Mouse (Mus musculus) stomach, embryonic 14.5 days (tissue): ENCODE measurements around the gene Aif1l. TPM values are rescaled to one million over a fixed set of nuclear protein-coding genes. Genes with fewer than 3 reads are reported as not detected.
A peak's percentile ranks its signal among the peaks of the same experiment; 100 is the strongest.

Source experiments
- ATAC-seq: fragments of 200-750 bp; cut with Nextera tagmentation; 2 replicates; pipeline ENCODE4 v1.8.0; 2017; ENCODE audit warnings: low read depth, moderate TSS enrichment; ENCODE audit not compliant: insufficient number of reproducible peaks, insufficient read depth, low FRiP score
- H3K27ac ChIP-seq: fragments of 300-500 bp; sonication (generic); 2 replicates; pipeline ENCODE4 v1.5.1; 2014; ENCODE audit warnings: mild to moderate bottlenecking, low read length, moderate library complexity, mixed read lengths
- H3K27me3 ChIP-seq: fragments of 300-500 bp; sonication (generic); 2 replicates; pipeline ENCODE4 v1.6.1; 2014; ENCODE audit warnings: low read length, control low read depth, mixed read lengths; ENCODE audit not compliant: control insufficient read depth, insufficient read depth
- H3K36me3 ChIP-seq: fragments of 300-500 bp; sonication (generic); 2 replicates; pipeline ENCODE4 v1.6.1; 2014; ENCODE audit warnings: mild to moderate bottlenecking, control low read depth, low read length, moderate library complexity, mixed read lengths; ENCODE audit not compliant: control insufficient read depth, insufficient read depth
- H3K4me1 ChIP-seq: fragments of 300-500 bp; sonication (generic); 2 replicates; pipeline ENCODE4 v1.6.1; 2014; ENCODE audit warnings: low read length, control low read depth, mixed read lengths; ENCODE audit not compliant: control insufficient read depth, insufficient read depth
- H3K4me2 ChIP-seq: fragments of 300-500 bp; sonication (generic); replicated peaks from 2 replicates; pipeline ENCODE4 v1.6.1; 2014; ENCODE audit warnings: low read depth, low read length, control low read depth
- H3K4me3 ChIP-seq: fragments of 300-500 bp; sonication (generic); 2 replicates; pipeline ENCODE4 v1.5.1; 2014; ENCODE audit warnings: low read depth, low read length, control low read depth
- H3K9ac ChIP-seq: fragments of 300-500 bp; sonication (generic); replicated peaks from 2 replicates; pipeline ENCODE4 v1.6.1; 2014; ENCODE audit warnings: low read depth, mild to moderate bottlenecking, control low read depth, low read length, moderate library complexity, mixed read lengths
- H3K9me3 ChIP-seq: fragments of 300-500 bp; sonication (generic); 2 replicates; pipeline ENCODE4 v1.6.1; 2016; ENCODE audit warnings: low read depth, low read length, control low read depth; ENCODE audit not compliant: control insufficient read depth
- WGBS: fragments of 180-500 bp; shearing (Covaris S2); extraction: QIAGEN DNeasy Blood & Tissue Kit; methylation state at CpG from one replicate; pipeline ENCODE4 v1.1.7; 2014; 5-methylcytosine and 5-hydroxymethylcytosine counted together
- polyA plus RNA-seq: library from polyadenylated mRNA; unstranded; fragments of >200 nt; fragmentation: Nextera tagmentation; extraction: Ambion mirVana; gene quantifications from 2 replicates; pipeline ENCODE4 v1.2.1, GENCODE M21; 2014

Gene Aif1l
- polyA plus RNA-seq, 1 experiment from 2014 or later: 18.2 TPM

- Histone ChIP-seq H3K27ac (no peak overlapping the region), H3K4me1 (no peaks in the 10 kb centered on the region), H3K4me2 (no peak overlapping the region), H3K36me3 (no peaks in the 10 kb centered on the region), H3K27me3 (no peaks in the 10 kb centered on the region), H3K4me3 (no peak overlapping the region), H3K9me3 (no peaks in the 10 kb centered on the region), H3K9ac (no peak overlapping the region)
- WGBS: 82% methylated on average over 1 of the region's 1 CpGs
- no peak for ATAC-seq
Measured at GRCm38 (mm10) chr2:31938298-31938697, 11.6 kb upstream of the Aif1l start.

DNA sequence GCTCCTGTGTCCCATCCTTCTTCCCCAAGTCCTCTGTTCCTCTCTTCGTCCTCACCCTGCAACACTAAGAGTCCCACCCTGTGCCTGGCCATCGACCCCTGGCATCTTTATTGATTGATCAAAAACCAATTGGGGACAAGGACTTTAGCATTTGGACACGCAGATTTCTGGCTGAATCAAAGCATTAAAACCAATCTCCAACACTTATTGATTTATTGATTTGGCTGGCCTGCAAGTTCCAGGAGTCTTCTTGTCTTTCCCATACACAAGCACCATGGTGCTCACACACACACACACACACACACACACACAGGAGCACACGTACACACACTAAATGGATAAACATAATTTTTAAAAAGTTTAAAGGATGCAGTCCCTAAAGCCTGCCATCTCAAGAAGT, 6.9 kb upstream of the Aif1l start:
- Histone ChIP-seq H3K9me3 (no peaks in the 10 kb centered on the region), H3K27ac (no peak overlapping the region), H3K27me3 (no peaks in the 10 kb centered on the region), H3K4me2 (no peak overlapping the region), H3K4me1 (no peaks in the 10 kb centered on the region), H3K9ac (no peak overlapping the region), H3K4me3 (no peak overlapping the region), H3K36me3 (no peaks in the 10 kb centered on the region)
- 63% methylated on average over 4 of the region's 4 CpGs for WGBS
- no peak for ATAC-seq

GRCm38 (mm10) chr2:31945580-31945979, 4.4 kb upstream of the Aif1l start:
- no peak overlapping the region for H3K4me3 ChIP-seq
- no peaks in the 10 kb centered on the region for H3K36me3 ChIP-seq
- H3K4me1 ChIP-seq: peaks cover under 1% of the 10 kb centered on the region; the same call in 1 of the 2 replicates
- no peaks in the 10 kb centered on the region for H3K27me3 ChIP-seq
- no peak overlapping the region for H3K27ac ChIP-seq
- no peaks in the 10 kb centered on the region for H3K9me3 ChIP-seq
- no peak overlapping the region for H3K9ac ChIP-seq
- no peak for ATAC-seq
- no peak overlapping the region for H3K4me2 ChIP-seq
- 66% methylated on average over 2 of the region's 2 CpGs for WGBS

DNA sequence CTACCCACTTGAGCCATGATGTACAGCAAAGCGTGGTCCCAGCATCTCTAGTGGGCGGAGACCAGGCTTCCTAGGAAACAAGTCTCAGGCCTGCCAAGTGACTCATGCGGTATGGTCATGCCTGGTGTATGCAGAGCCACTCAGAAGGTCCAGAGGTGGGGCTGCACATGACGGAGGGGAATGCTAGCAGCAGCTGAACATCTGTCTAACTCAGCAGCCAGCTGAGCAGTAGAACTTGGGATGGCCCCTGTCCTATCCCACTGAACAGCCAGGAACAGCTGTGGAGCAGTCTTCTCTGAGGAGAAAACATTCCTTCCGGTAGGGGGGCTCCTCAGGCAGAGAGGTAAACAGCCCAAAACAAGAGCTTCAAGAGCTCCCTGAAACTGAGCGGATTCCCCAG, 1.5 kb upstream of the Aif1l start:
- H3K9ac ChIP-seq: no peak overlapping the region
- ATAC-seq: no peak
- 57% methylated on average over 6 of the region's 6 CpGs for WGBS

GRCm38 (mm10) chr2:31948801-31949200, 1.1 kb upstream of the Aif1l start:
- Histone ChIP-seq H3K27me3 (no peaks in the 10 kb centered on the region), H3K9me3 (no peaks in the 10 kb centered on the region), H3K4me1 (peaks cover 4% of the 10 kb centered on the region; the same call in 1 of the 2 replicates), H3K36me3 (no peaks in the 10 kb centered on the region), H3K9ac (no peak overlapping the region), H3K4me3 (no peak overlapping the region), H3K4me2 (no peak overlapping the region), H3K27ac (no peak overlapping the region)
- ATAC-seq: no peak
- WGBS: 73% methylated on average over 6 of the region's 6 CpGs

More for the DNA sequence above, 1.5 kb upstream of the Aif1l start:
- Histone ChIP-seq H3K4me2 (no peak overlapping the region), H3K27me3 (no peaks in the 10 kb centered on the region), H3K9me3 (no peaks in the 10 kb centered on the region), H3K27ac (no peak overlapping the region), H3K4me3 (no peak overlapping the region), H3K36me3 (no peaks in the 10 kb centered on the region), H3K4me1 (peaks cover 4% of the 10 kb centered on the region; the same call in 1 of the 2 replicates)

DNA sequence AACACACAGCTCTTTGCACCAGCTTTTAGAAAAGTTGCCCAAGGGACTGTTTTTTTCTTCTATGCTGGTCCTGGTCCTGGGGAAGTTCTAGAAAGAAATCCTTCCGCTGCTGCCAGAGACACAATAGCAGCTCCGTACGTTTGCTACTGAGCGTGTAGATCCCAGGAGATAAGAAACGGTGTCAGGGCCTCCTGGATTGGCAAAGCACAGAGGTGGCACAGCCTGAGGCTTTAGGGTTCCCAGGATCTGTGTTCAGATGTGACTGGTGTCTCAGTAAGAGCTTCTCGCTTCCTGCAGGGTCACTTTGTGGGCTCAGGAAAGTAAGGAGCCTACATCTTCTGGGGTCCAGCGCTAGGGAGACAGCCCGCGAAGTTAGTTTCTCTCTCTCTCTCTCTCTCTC, 1.0 kb downstream of the Aif1l start:
- Histone ChIP-seq H3K4me3 (peak overlapping the region; percentile 69), H3K36me3 (no peaks in the 10 kb centered on the region), H3K9ac (peak overlapping the region; percentile 50; the same call in 1 of the 2 replicates), H3K4me1 (peaks cover 4% of the 10 kb centered on the region; the same call in 1 of the 2 replicates), H3K27ac (no peak overlapping the region), H3K4me2 (peak overlapping the region; percentile 98), H3K9me3 (no peaks in the 10 kb centered on the region), H3K27me3 (no peaks in the 10 kb centered on the region)
- 20% methylated on average over 9 of the region's 9 CpGs for WGBS
- no peak for ATAC-seq

DNA sequence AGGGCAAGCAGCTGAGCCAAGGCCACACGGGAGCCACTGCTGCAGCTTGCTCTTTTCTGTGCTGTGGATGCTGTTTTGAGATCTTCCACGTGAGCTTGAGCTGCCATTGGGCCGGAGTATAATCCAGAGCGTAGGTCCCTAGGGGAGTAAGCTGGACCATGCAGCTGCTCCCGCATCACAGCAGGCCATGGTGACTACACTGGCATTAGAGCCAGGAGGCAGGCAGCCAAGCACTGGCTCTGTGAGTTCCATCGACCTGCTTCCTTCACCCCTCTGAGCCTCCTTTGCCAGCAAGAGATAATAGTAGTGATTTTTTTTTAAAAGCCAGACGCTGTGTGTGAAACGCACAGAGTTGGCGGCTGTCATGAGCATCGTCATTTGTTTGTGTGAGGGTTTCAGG, 2.3 kb downstream of the Aif1l start:
- no peaks in the 10 kb centered on the region for H3K9me3 ChIP-seq
- no peak for ATAC-seq
- H3K9ac ChIP-seq: no peak overlapping the region
- H3K4me1 ChIP-seq: peaks cover 4% of the 10 kb centered on the region; the same call in 1 of the 2 replicates
- no peaks in the 10 kb centered on the region for H3K27me3 ChIP-seq
- H3K4me3 ChIP-seq: no peak overlapping the region
- H3K4me2 ChIP-seq: no peak overlapping the region
- H3K36me3 ChIP-seq: no peaks in the 10 kb centered on the region
- no peak overlapping the region for H3K27ac ChIP-seq
- 88% methylated on average over 10 of the region's 10 CpGs for whole genome bisulfite sequencing

DNA sequence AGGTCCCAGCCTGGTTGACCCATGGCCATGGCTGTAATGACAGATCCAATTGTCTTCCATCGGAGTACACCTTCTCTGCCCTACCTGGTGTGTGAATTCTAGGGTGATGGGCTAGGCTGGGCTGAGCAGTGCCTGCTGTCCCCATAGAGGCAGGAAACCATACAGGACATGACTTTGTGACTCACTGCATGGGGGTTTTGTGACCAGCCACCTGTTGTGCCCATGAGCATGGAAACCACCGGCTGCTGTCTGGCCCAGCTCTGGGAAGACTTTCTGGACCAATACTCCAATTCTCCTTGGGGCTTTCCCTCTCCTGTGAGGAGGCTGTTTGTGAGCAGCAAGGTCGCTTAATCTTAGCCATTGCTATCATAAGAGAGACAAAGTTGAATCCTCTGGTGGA, 2.8 kb downstream of the Aif1l start:
- H3K9me3 ChIP-seq: no peaks in the 10 kb centered on the region
- 88% methylated on average over 3 of the region's 3 CpGs for WGBS
- H3K27ac ChIP-seq: no peak overlapping the region
- no peaks in the 10 kb centered on the region for H3K36me3 ChIP-seq
- H3K4me1 ChIP-seq: peaks cover 4% of the 10 kb centered on the region; the same call in 1 of the 2 replicates
- no peak for ATAC-seq
- H3K4me3 ChIP-seq: no peak overlapping the region
- no peak overlapping the region for H3K9ac ChIP-seq
- H3K4me2 ChIP-seq: no peak overlapping the region
- H3K27me3 ChIP-seq: no peaks in the 10 kb centered on the region

DNA sequence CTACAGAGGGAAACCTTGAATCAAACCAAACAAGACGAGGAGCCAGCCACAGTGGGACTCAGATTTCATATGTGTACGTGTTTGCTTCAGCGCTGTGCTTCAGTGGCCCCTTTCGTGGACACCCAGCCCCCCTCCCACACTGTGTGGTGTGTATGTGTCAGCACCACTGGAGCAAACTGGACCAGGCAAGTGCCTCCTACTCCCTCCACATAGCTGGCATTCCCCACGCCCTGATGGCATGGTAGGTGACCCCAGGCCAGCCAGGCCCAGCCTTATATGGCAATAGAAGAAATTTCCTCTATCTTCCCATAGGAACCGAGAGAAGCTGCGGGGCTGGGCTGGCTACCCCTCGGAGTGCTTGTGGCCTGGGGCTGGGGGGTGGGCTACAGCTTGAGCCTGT, 3.7 kb downstream of the Aif1l start:
- Histone ChIP-seq H3K4me3 (no peak overlapping the region), H3K4me2 (no peak overlapping the region), H3K9ac (no peak overlapping the region), H3K9me3 (no peaks in the 10 kb centered on the region), H3K4me1 (peaks cover 4% of the 10 kb centered on the region; the same call in 1 of the 2 replicates), H3K27me3 (no peaks in the 10 kb centered on the region), H3K36me3 (no peaks in the 10 kb centered on the region), H3K27ac (no peak overlapping the region)
- 73% methylated on average over 8 of the region's 8 CpGs for WGBS
- no peak for ATAC-seq
